Mouse (Mus musculus): ENCODE data around the gene Cbx5. TPM values are rescaled to one million over a fixed set of nuclear protein-coding genes. Genes with fewer than 3 reads are reported as not detected.
A peak's percentile ranks its signal among the peaks of the same experiment; 100 is the strongest.

Gene Cbx5
- polyA plus RNA-seq, 1 experiment from 2014 or later = 91.8 TPM

DNA sequence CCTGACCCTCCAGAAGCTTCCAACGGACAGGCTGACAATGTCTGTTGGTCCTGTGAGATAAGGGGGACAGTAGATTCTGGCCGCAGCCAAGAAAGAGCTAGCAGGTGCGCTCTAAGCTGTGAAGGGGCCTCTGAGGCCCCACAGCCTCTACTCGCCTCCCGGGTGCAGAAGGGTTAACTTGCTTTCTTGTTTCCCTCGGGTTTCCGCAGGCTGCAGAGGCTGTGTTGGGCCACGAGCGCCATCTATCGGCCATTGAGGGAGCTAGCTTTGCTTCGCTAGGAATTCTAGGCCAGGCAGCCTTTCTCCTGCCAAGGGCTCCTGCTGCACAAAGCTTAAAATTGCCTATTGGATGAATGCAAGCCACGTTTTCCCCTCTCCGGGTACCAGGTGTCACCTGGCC, 74.2 kb downstream of the Cbx5 start:
- peak overlapping the region; percentile 13; the same call in 1 of the 2 replicates for H3K9ac ChIP-seq (ENCODE audit: low read length)
- 0 out of 2 replicates have a peak overlapping the region, but pooled peaks have one; percentile 16 for H3K4me2 ChIP-seq (ENCODE audit: low read depth, low read length)
- H3K4me1 ChIP-seq (ENCODE audit: control insufficient read depth, insufficient read depth, low read length) = peaks cover 29% of the 10 kb centered on the region
- ATAC-seq (ENCODE audit: insufficient read depth, low FRiP score) = no peak
- H3K27me3 ChIP-seq (ENCODE audit: control insufficient read depth, insufficient read depth, low read length) = peaks cover 22% of the 10 kb centered on the region
- no peak overlapping the region for H3K27ac ChIP-seq (ENCODE audit: low read length)
- no peaks in the 10 kb centered on the region for H3K36me3 ChIP-seq (ENCODE audit: control insufficient read depth, insufficient read depth, low read length)
- H3K9me3 ChIP-seq (replicated peaks; ENCODE audit: control insufficient read depth, low read length) = no peaks in the 10 kb centered on the region
- 1% methylated on average over 13 of the region's 13 CpGs for WGBS
- no peak overlapping the region for H3K4me3 ChIP-seq (replicated peaks; ENCODE audit: low read length)

DNA sequence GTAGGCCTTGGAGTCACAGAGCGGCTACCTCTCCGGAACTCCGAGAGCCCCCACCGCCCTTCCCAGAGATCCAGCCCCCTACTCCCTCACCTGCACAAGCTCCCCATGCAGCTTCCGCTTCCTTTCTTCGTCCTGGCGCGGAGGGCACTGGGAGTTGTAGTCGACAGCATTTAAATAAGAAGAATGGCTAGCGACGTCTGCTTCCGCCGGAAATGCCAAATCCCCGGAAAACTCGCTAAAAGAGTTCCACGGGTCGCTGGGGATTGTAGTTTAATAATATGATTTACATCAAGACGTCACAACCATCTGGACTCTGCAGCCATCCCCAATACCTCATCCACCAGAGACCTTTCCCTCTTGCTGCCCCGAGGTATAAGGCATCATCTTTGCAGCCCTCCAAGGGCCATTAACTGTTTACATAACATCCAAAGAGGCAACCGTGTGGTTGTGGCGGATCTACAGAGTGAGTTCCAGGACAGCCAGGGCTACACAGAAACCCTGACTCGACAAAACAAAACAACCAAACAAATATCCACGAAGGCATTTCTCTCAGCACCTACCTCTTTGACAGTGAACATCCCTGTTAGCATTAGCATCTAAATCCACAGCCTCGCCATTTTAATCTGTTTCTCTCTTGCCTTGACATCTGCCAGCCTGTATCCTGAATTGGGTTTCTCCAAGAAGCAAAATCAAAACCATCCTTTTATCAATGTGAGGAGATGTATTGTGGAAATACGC, 76.3 kb downstream of the Cbx5 start:
- H3K27me3 ChIP-seq (ENCODE audit: control insufficient read depth, insufficient read depth, low read length) = peaks cover 8% of the 10 kb centered on the region; the same call in 1 of the 2 replicates
- H3K4me2 ChIP-seq (ENCODE audit: low read depth, low read length) = peak overlapping the region; percentile 55
- no peak overlapping the region for H3K27ac ChIP-seq (ENCODE audit: low read length)
- H3K36me3 ChIP-seq (ENCODE audit: control insufficient read depth, insufficient read depth, low read length) = no peaks in the 10 kb centered on the region
- peak overlapping the region; percentile 86 for H3K4me3 ChIP-seq (replicated peaks; ENCODE audit: low read length)
- H3K9me3 ChIP-seq (replicated peaks; ENCODE audit: control insufficient read depth, low read length) = no peaks in the 10 kb centered on the region
- peak overlapping the region; percentile 84 for H3K9ac ChIP-seq (ENCODE audit: low read length)
- peaks cover 10% of the 10 kb centered on the region; the same call in 1 of the 2 replicates for H3K4me1 ChIP-seq (ENCODE audit: control insufficient read depth, insufficient read depth, low read length)
- peak; percentile 82 for ATAC-seq (ENCODE audit: insufficient read depth, low FRiP score)
- 9% methylated on average over 25 of the region's 25 CpGs for WGBS

DNA sequence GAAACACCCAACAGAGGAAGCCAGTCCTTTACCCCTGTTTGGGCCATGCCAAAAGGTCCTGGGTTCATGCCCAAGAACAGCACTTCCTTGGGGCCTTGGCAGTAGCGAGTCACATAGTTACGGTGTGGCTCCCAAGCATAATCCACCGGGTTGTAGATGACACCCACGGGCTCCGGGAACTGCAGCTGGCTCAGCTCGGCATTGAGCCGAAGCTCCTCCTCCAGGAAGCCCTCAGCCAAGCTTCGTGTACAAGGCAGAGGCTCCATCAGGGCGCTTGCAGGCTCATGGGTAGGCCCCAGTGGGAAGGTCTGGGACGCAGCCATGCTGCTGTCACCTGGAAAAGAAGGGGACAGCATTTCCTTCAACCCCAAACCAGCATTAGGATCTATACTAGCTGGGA, 82.0 kb downstream of the Cbx5 start:
- no peak for ATAC-seq (ENCODE audit: insufficient read depth, low FRiP score)
- peaks cover 5% of the 10 kb centered on the region; the same call in 1 of the 2 replicates for H3K4me1 ChIP-seq (ENCODE audit: control insufficient read depth, insufficient read depth, low read length)
- no peak overlapping the region for H3K9ac ChIP-seq (ENCODE audit: low read length)
- no peaks in the 10 kb centered on the region for H3K36me3 ChIP-seq (ENCODE audit: control insufficient read depth, insufficient read depth, low read length)
- H3K4me3 ChIP-seq (replicated peaks; ENCODE audit: low read length) = no peak overlapping the region
- H3K27ac ChIP-seq (ENCODE audit: low read length) = no peak overlapping the region
- 70% methylated on average over 10 of the region's 10 CpGs for WGBS
- H3K9me3 ChIP-seq (replicated peaks; ENCODE audit: control insufficient read depth, low read length) = no peaks in the 10 kb centered on the region
- H3K27me3 ChIP-seq (ENCODE audit: control insufficient read depth, insufficient read depth, low read length) = 0 out of 2 replicates have a peak, but pooled peaks cover 3% of the 10 kb centered on the region
- H3K4me2 ChIP-seq (ENCODE audit: low read depth, low read length) = no peak overlapping the region

DNA sequence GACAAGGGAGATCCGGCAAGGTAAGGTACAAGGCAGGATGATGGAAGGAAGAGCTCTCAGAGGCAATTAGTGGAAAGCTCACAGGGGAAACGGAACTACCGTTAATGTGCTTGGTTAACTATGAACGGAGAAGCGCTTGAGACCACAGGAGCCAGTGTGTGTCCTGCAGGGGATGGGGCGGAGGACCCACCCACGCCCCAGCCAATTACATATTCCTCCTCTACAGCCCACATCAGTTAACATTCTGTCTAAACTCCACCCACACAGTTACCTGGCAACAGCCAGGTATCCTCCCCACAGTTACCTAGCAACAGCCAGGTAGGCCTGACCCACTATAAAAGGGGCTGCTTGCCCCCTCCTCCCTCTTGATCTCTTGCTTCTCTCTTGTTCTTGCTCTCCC, 82.7 kb downstream of the Cbx5 start:
- H3K4me3 ChIP-seq (replicated peaks; ENCODE audit: low read length) = no peak overlapping the region
- H3K9me3 ChIP-seq (replicated peaks; ENCODE audit: control insufficient read depth, low read length) = no peaks in the 10 kb centered on the region
- no peaks in the 10 kb centered on the region for H3K4me1 ChIP-seq (ENCODE audit: control insufficient read depth, insufficient read depth, low read length)
- 61% methylated on average over 7 of the region's 7 CpGs for WGBS
- H3K27me3 ChIP-seq (ENCODE audit: control insufficient read depth, insufficient read depth, low read length) = 0 out of 2 replicates have a peak, but pooled peaks cover 3% of the 10 kb centered on the region
- H3K27ac ChIP-seq (ENCODE audit: low read length) = no peak overlapping the region
- no peak overlapping the region for H3K9ac ChIP-seq (ENCODE audit: low read length)
- no peaks in the 10 kb centered on the region for H3K36me3 ChIP-seq (ENCODE audit: control insufficient read depth, insufficient read depth, low read length)
- ATAC-seq (ENCODE audit: insufficient read depth, low FRiP score) = no peak; the same call in 1 of the 2 replicates
- H3K4me2 ChIP-seq (ENCODE audit: low read depth, low read length) = no peak overlapping the region

DNA sequence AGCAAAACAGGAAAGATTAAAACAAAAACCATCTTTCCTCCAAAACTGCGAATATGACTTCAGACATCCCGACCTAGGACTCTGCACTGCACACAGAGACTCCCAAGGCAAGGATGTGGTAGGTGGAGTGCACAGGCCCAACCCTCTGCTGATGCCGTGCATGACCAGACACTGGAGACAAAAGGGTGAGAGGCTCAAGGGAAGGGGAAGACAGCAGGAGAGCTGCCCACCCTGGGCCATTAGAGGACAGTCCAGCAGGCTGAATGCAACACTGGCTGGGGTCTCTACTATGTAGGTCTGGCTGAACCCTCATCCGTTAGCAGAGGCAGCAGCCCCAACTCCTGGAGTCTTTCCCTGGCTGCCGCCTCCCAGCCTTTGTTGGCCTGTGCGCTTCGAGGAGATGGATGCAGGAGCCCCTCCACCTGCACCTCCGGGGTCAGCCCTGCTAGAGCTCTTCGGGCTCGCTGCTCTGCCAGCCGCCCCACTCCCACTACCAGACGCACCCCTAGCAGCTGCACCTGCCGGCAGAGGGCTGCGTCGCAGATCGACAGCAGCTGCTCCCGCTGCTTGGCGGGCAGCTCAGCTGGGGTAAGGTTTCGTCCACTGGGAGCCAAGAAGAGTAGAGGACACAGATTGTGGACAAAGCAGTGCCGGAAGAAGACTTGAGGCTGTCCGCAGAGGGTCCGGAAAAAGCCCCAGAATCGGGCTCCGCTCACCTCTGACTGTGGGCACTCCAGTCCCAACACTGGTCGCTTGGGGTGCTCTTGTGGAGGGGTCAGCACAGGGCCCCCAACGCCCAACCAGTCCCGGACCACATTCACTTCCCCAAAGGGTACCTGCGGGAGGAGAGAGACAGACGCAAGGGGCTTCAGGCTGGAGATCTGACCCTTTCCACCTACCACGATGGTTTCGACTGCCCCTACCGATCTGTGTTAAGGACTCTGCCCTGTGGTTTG, 84.0 kb downstream of the Cbx5 start:
- WGBS = 42% methylated on average over 32 of the region's 32 CpGs
- H3K9me3 ChIP-seq (replicated peaks; ENCODE audit: control insufficient read depth, low read length) = no peaks in the 10 kb centered on the region
- H3K4me2 ChIP-seq (ENCODE audit: low read depth, low read length) = no peak overlapping the region
- no peak overlapping the region for H3K27ac ChIP-seq (ENCODE audit: low read length)
- no peak for ATAC-seq (ENCODE audit: insufficient read depth, low FRiP score)
- 0 out of 2 replicates have a peak, but pooled peaks cover 3% of the 10 kb centered on the region for H3K27me3 ChIP-seq (ENCODE audit: control insufficient read depth, insufficient read depth, low read length)
- H3K4me1 ChIP-seq (ENCODE audit: control insufficient read depth, insufficient read depth, low read length) = no peaks in the 10 kb centered on the region
- H3K36me3 ChIP-seq (ENCODE audit: control insufficient read depth, insufficient read depth, low read length) = no peaks in the 10 kb centered on the region
- H3K4me3 ChIP-seq (replicated peaks; ENCODE audit: low read length) = no peak overlapping the region
- no peak overlapping the region for H3K9ac ChIP-seq (ENCODE audit: low read length)

GRCm38 (mm10) chr15:103152890-103153610, 86.6 kb downstream of the Cbx5 start:
- H3K9me3 ChIP-seq (replicated peaks; ENCODE audit: control insufficient read depth, low read length) = no peaks in the 10 kb centered on the region
- H3K4me2 ChIP-seq (ENCODE audit: low read depth, low read length) = no peak overlapping the region
- H3K27ac ChIP-seq (ENCODE audit: low read length) = no peak overlapping the region
- 0 out of 2 replicates have a peak, but pooled peaks cover 3% of the 10 kb centered on the region for H3K27me3 ChIP-seq (ENCODE audit: control insufficient read depth, insufficient read depth, low read length)
- H3K36me3 ChIP-seq (ENCODE audit: control insufficient read depth, insufficient read depth, low read length) = no peaks in the 10 kb centered on the region
- no peaks in the 10 kb centered on the region for H3K4me1 ChIP-seq (ENCODE audit: control insufficient read depth, insufficient read depth, low read length)
- no peak overlapping the region for H3K9ac ChIP-seq (ENCODE audit: low read length)
- no peak for ATAC-seq (ENCODE audit: insufficient read depth, low FRiP score)
- H3K4me3 ChIP-seq (replicated peaks; ENCODE audit: low read length) = no peak overlapping the region
- 84% methylated on average over 4 of the region's 4 CpGs for WGBS

DNA sequence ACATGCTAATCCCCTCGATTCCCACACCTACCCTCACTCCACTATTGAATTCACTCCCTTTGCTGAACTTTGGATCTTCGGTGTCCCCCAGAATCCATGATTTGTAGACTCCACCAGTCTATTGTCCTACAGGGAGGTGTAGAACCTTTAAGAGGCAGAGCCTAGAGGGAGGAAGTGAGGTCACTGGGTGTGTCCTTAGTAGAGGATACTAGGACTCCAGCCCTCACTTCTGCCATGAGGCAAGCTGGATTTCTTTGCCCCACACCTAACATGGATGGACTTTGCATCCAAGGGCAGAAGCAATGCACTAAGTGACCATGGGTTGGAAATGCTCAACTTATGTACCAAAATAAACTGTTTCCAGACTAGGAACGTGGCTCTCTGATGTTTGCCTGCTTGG, 87.2 kb downstream of the Cbx5 start:
- no peaks in the 10 kb centered on the region for H3K4me1 ChIP-seq (ENCODE audit: control insufficient read depth, insufficient read depth, low read length)
- WGBS = 85% methylated on average over 3 of the region's 3 CpGs
- ATAC-seq (ENCODE audit: insufficient read depth, low FRiP score) = no peak
- H3K9ac ChIP-seq (ENCODE audit: low read length) = no peak overlapping the region
- H3K36me3 ChIP-seq (ENCODE audit: control insufficient read depth, insufficient read depth, low read length) = no peaks in the 10 kb centered on the region
- H3K27me3 ChIP-seq (ENCODE audit: control insufficient read depth, insufficient read depth, low read length) = peaks cover 8% of the 10 kb centered on the region; the same call in 1 of the 2 replicates
- H3K9me3 ChIP-seq (replicated peaks; ENCODE audit: control insufficient read depth, low read length) = no peaks in the 10 kb centered on the region
- H3K27ac ChIP-seq (ENCODE audit: low read length) = no peak overlapping the region
- no peak overlapping the region for H3K4me2 ChIP-seq (ENCODE audit: low read depth, low read length)
- no peak overlapping the region for H3K4me3 ChIP-seq (replicated peaks; ENCODE audit: low read length)

- H3K27me3 ChIP-seq (ENCODE audit: control insufficient read depth, insufficient read depth, low read length) = peaks cover 23% of the 10 kb centered on the region
- H3K27ac ChIP-seq (ENCODE audit: low read length) = no peak overlapping the region
- no peaks in the 10 kb centered on the region for H3K36me3 ChIP-seq (ENCODE audit: control insufficient read depth, insufficient read depth, low read length)
- no peak overlapping the region for H3K4me3 ChIP-seq (replicated peaks; ENCODE audit: low read length)
- H3K4me2 ChIP-seq (ENCODE audit: low read depth, low read length) = no peak overlapping the region
- no peak for ATAC-seq (ENCODE audit: insufficient read depth, low FRiP score)
- no peak overlapping the region for H3K9ac ChIP-seq (ENCODE audit: low read length)
- 0 out of 2 replicates have a peak, but pooled peaks cover 5% of the 10 kb centered on the region for H3K4me1 ChIP-seq (ENCODE audit: control insufficient read depth, insufficient read depth, low read length)
- no peaks in the 10 kb centered on the region for H3K9me3 ChIP-seq (replicated peaks; ENCODE audit: control insufficient read depth, low read length)
- WGBS = 59% methylated on average over 9 of the region's 9 CpGs
Measured at GRCm38 (mm10) chr15:103147779-103148178, 91.8 kb downstream of the Cbx5 start.
